Comparison of ENCODE assay signal across 9 mouse cellular contexts in the genomic region with DNA sequence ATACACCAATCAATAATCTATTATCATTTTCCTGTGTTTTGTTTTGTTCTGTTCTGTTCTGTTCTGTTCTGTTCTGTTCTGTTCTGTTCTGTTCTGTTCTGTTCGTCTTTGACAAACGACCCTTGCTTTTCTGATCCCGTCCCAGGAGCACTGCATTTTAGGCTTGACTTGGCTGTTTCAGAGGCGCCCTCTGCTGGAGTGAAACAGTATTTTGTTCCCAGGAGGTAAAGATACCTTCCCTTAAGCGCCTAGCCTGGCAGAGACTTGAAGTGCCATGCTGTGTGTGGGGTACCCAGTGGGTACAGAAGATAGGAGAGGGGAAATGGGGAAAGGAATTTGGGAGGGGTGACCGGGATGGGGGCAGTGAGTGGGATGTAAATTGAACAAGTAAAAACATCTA. TPM values are rescaled to one million over a fixed set of nuclear protein-coding genes. Genes with fewer than 3 reads are reported as not detected.
DNase-seq lines count a peak whose midpoint lies in the region; ATAC-seq and TF ChIP-seq lines count a peak whose summit lies in the region.
"Had no signal": no experiment of that assay in that cellular context is flagged by ENCODE, and none has a peak within 500 bp of the region (broad histone marks: within the 10 kb centered on the region; RNA-seq: fewer than 3 reads in every experiment).

No protein-coding gene starts in this region.

- H3K27me3 ChIP-seq in forebrain, embryonic 11.5 days (ENCODE audit: control insufficient read depth, insufficient read depth, low read length), result no peaks in the 10 kb centered on the region
- H3K27me3 ChIP-seq in forebrain, embryonic 13.5 days, result no peaks in the 10 kb centered on the region
- H3K27me3 ChIP-seq in midbrain, embryonic 11.5 days (ENCODE audit: control insufficient read depth, insufficient read depth, low read length), result no peaks in the 10 kb centered on the region
- no peaks in the 10 kb centered on the region for H3K27me3 ChIP-seq in midbrain, embryonic 15.5 days (replicated peaks)
- H3K27me3 ChIP-seq in heart, postnatal 0 days (ENCODE audit: control insufficient read depth, insufficient read depth, low read length), result no peaks in the 10 kb centered on the region
- H3K27me3 ChIP-seq in liver, postnatal 0 days (ENCODE audit: insufficient read depth, low read length), result no peaks in the 10 kb centered on the region
- no peaks in the 10 kb centered on the region for H3K27me3 ChIP-seq in splenic B cell, adult 2 months (ENCODE audit: control insufficient read depth, insufficient read depth, low read length, poor library complexity, severe bottlenecking)

- TF ChIP-seq EP300 in heart, postnatal 0 days (IDR thresholded peaks at IDR 0.05; ENCODE audit: low read depth), result no peak
- 0 out of 2 replicates have a peak, but pooled peaks have one; percentile 5 for TF ChIP-seq EP300 in liver, postnatal 0 days (IDR thresholded peaks at IDR 0.05; ENCODE audit: low read depth)

- no peak overlapping the region for H3K4me3 ChIP-seq in forebrain, embryonic 11.5 days (ENCODE audit: low read depth, low read length)
- no peak overlapping the region for H3K4me3 ChIP-seq in forebrain, embryonic 13.5 days
- H3K4me3 ChIP-seq in midbrain, embryonic 11.5 days (ENCODE audit: low read depth, low read length), result no peak overlapping the region
- H3K4me3 ChIP-seq in midbrain, embryonic 15.5 days, result no peak overlapping the region
- no peak overlapping the region for H3K4me3 ChIP-seq in heart, postnatal 0 days (ENCODE audit: low read depth, low read length)
- no peak overlapping the region for H3K4me3 ChIP-seq in liver, postnatal 0 days (ENCODE audit: low read depth, low read length)

- no peak overlapping the region for H3K9ac ChIP-seq in forebrain, embryonic 11.5 days (ENCODE audit: low read length)
- H3K9ac ChIP-seq in forebrain, embryonic 13.5 days, result no peak overlapping the region
- no peak overlapping the region for H3K9ac ChIP-seq in midbrain, embryonic 11.5 days (ENCODE audit: low read length)
- H3K9ac ChIP-seq in midbrain, embryonic 15.5 days, result no peak overlapping the region
- H3K9ac ChIP-seq in heart, postnatal 0 days (replicated peaks; ENCODE audit: low read depth, low read length), result no peak overlapping the region
- no peak overlapping the region for H3K9ac ChIP-seq in liver, postnatal 0 days (replicated peaks)

- no peaks in the 10 kb centered on the region for H3K36me3 ChIP-seq in forebrain, embryonic 11.5 days (ENCODE audit: control insufficient read depth, insufficient read depth, low read length)
- H3K36me3 ChIP-seq in forebrain, embryonic 13.5 days (ENCODE audit: poor library complexity, severe bottlenecking), result no peaks in the 10 kb centered on the region
- H3K36me3 ChIP-seq in midbrain, embryonic 11.5 days (ENCODE audit: control insufficient read depth, insufficient read depth, low read length), result no peaks in the 10 kb centered on the region
- H3K36me3 ChIP-seq in midbrain, embryonic 15.5 days (replicated peaks), result no peaks in the 10 kb centered on the region
- H3K36me3 ChIP-seq in heart, postnatal 0 days (replicated peaks; ENCODE audit: control insufficient read depth, insufficient read depth, low read length), result no peaks in the 10 kb centered on the region
- H3K36me3 ChIP-seq in liver, postnatal 0 days (replicated peaks; ENCODE audit: insufficient read depth, low read length), result no peaks in the 10 kb centered on the region
- H3K36me3 ChIP-seq in splenic B cell, adult 2 months (ENCODE audit: control insufficient read depth, insufficient read depth, low read length, poor library complexity, severe bottlenecking), result no peaks in the 10 kb centered on the region

- no peaks in the 10 kb centered on the region for H3K9me3 ChIP-seq in forebrain, embryonic 11.5 days (ENCODE audit: control insufficient read depth, low read length)
- H3K9me3 ChIP-seq in forebrain, embryonic 13.5 days (replicated peaks), result no peaks in the 10 kb centered on the region
- no peaks in the 10 kb centered on the region for H3K9me3 ChIP-seq in midbrain, embryonic 11.5 days (ENCODE audit: control insufficient read depth, low read length)
- H3K9me3 ChIP-seq in midbrain, embryonic 15.5 days, result no peaks in the 10 kb centered on the region
- no peaks in the 10 kb centered on the region for H3K9me3 ChIP-seq in heart, postnatal 0 days (replicated peaks; ENCODE audit: control insufficient read depth, low read length)
- no peaks in the 10 kb centered on the region for H3K9me3 ChIP-seq in liver, postnatal 0 days (ENCODE audit: low read length)

- no peak overlapping the region for H3K27ac ChIP-seq in forebrain, embryonic 11.5 days (ENCODE audit: low read depth, low read length)
- no peak overlapping the region for H3K27ac ChIP-seq in forebrain, embryonic 13.5 days
- no peak overlapping the region for H3K27ac ChIP-seq in midbrain, embryonic 11.5 days (ENCODE audit: low read depth, low read length)
- no peak overlapping the region for H3K27ac ChIP-seq in midbrain, embryonic 15.5 days
- H3K27ac ChIP-seq in heart, postnatal 0 days (ENCODE audit: low read depth), result no peak overlapping the region
- no peak overlapping the region for H3K27ac ChIP-seq in liver, postnatal 0 days (ENCODE audit: low read depth)

- DNase-seq in forebrain, embryonic 11.5 days (ENCODE audit: low spot score), result peak; percentile 65
- peak; percentile 85 for DNase-seq in midbrain, embryonic 11.5 days (ENCODE audit: low spot score, missing footprints)
- DNase-seq in adrenal gland, adult 8-10 months, result peak; percentile 14
- DNase-seq in heart, postnatal 0 days (ENCODE audit: low spot score), result peak; percentile 7
- peak; percentile 64 for DNase-seq in liver, postnatal 0 days
- peak; percentile 61 for DNase-seq in splenic B cell, adult 2 months (ENCODE audit: low read depth, low spot score)

- no peak for ATAC-seq in forebrain, embryonic 11.5 days (replicated peaks; ENCODE audit: low FRiP score)
- ATAC-seq in forebrain, embryonic 13.5 days, result no peak
- ATAC-seq in midbrain, embryonic 11.5 days (ENCODE audit: low FRiP score), result no peak
- ATAC-seq in midbrain, embryonic 15.5 days (replicated peaks), result no peak
- no peak for ATAC-seq in heart, postnatal 0 days (ENCODE audit: insufficient read depth, low read depth)
- ATAC-seq in liver, postnatal 0 days, result no peak

- peak; percentile 55 for TF ChIP-seq CTCF in heart, postnatal 0 days (IDR thresholded peaks at IDR 0.05; ENCODE audit: low read depth)
- peak; percentile 74 for TF ChIP-seq CTCF in liver, postnatal 0 days (IDR thresholded peaks at IDR 0.05; ENCODE audit: low read depth)

- WGBS in forebrain, embryonic 11.5 days, result 40% methylated on average over 6 of the region's 6 CpGs
- WGBS in forebrain, embryonic 13.5 days, result 28% methylated on average over 6 of the region's 6 CpGs
- 27% methylated on average over 6 of the region's 6 CpGs for WGBS in midbrain, embryonic 11.5 days
- WGBS in midbrain, embryonic 15.5 days, result 32% methylated on average over 6 of the region's 6 CpGs
- WGBS in heart, postnatal 0 days, result 34% methylated on average over 6 of the region's 6 CpGs
- 40% methylated on average over 6 of the region's 6 CpGs for WGBS in liver, postnatal 0 days (ENCODE audit: insufficient replicate concordance)

- no peak overlapping the region for H3K4me2 ChIP-seq in forebrain, embryonic 11.5 days (ENCODE audit: low read depth, low read length, severe bottlenecking)
- no peak overlapping the region for H3K4me2 ChIP-seq in forebrain, embryonic 13.5 days
- no peak overlapping the region for H3K4me2 ChIP-seq in midbrain, embryonic 11.5 days
- H3K4me2 ChIP-seq in midbrain, embryonic 15.5 days, result no peak overlapping the region
- no peak overlapping the region for H3K4me2 ChIP-seq in heart, postnatal 0 days (ENCODE audit: low read depth, low read length)
- H3K4me2 ChIP-seq in liver, postnatal 0 days (ENCODE audit: low read depth, low read length), result no peak overlapping the region

- no peaks in the 10 kb centered on the region for H3K4me1 ChIP-seq in forebrain, embryonic 11.5 days (replicated peaks; ENCODE audit: control insufficient read depth, insufficient read depth, low read length)
- no peaks in the 10 kb centered on the region for H3K4me1 ChIP-seq in forebrain, embryonic 13.5 days
- H3K4me1 ChIP-seq in midbrain, embryonic 11.5 days (ENCODE audit: control insufficient read depth, insufficient read depth, low read length), result no peaks in the 10 kb centered on the region
- H3K4me1 ChIP-seq in midbrain, embryonic 15.5 days, result no peaks in the 10 kb centered on the region
- H3K4me1 ChIP-seq in heart, postnatal 0 days (ENCODE audit: control insufficient read depth, insufficient read depth), result no peaks in the 10 kb centered on the region
- no peaks in the 10 kb centered on the region for H3K4me1 ChIP-seq in liver, postnatal 0 days (ENCODE audit: insufficient read depth)

RNA-seq across cellular contexts. Expression of gene Lancl3, which starts 21.5 kb away (rescaled TPM):
- 0.55 and 0.75 TPM in 2 replicates for polyA plus RNA-seq in forebrain, embryonic 11.5 days (2014; fragmentation: Nextera tagmentation; extraction: Ambion mirVana)
- 3.8 and 4.7 TPM in 2 replicates for polyA plus RNA-seq in forebrain, embryonic 13.5 days (2015; fragmentation: Nextera tagmentation; extraction: Ambion mirVana)
- polyA plus RNA-seq in midbrain, embryonic 11.5 days (2014; fragmentation: Nextera tagmentation; extraction: Ambion mirVana), result 0.66 and 0.90 TPM in 2 replicates
- 5.3 and 5.8 TPM in 2 replicates for polyA plus RNA-seq in midbrain, embryonic 15.5 days (2015; fragmentation: Nextera tagmentation; extraction: Ambion mirVana)
- total RNA-seq in adrenal gland, adult 8-10 months (2022), result 1 to 10 TPM; 2.3 to 4.9 (median 3.8) TPM
- 5.2 and 6.1 TPM in 2 replicates for total RNA-seq in heart, postnatal 0 days (2014; rRNA removed; ENCODE audit: low replicate concordance)
- 1.5 and 2.0 TPM in 2 replicates for polyA plus RNA-seq in heart, postnatal 0 days (2015; fragmentation: Nextera tagmentation; extraction: Ambion mirVana)
- polyA plus RNA-seq in liver, postnatal 0 days (2015; fragmentation: Nextera tagmentation; extraction: Ambion mirVana), result 0.09 and 0.13 TPM in 2 replicates

RNA-seq across cellular contexts. Expression of gene Gm14862, which starts 35.5 kb away (rescaled TPM):
- not detected in 2 replicates for polyA plus RNA-seq in forebrain, embryonic 11.5 days (2014; fragmentation: Nextera tagmentation; extraction: Ambion mirVana)
- polyA plus RNA-seq in forebrain, embryonic 13.5 days (2015; fragmentation: Nextera tagmentation; extraction: Ambion mirVana), result 0.24 TPM in 1 of 2 replicates, not detected in the other
- 0.72 TPM in 1 of 2 replicates, not detected in the other for polyA plus RNA-seq in midbrain, embryonic 11.5 days (2014; fragmentation: Nextera tagmentation; extraction: Ambion mirVana)
- not detected in 2 replicates for polyA plus RNA-seq in midbrain, embryonic 15.5 days (2015; fragmentation: Nextera tagmentation; extraction: Ambion mirVana)
- not detected for total RNA-seq in adrenal gland, adult 8-10 months (2022)
- not detected in 2 replicates for total RNA-seq in heart, postnatal 0 days (2014; rRNA removed; ENCODE audit: low replicate concordance)
- polyA plus RNA-seq in heart, postnatal 0 days (2015; fragmentation: Nextera tagmentation; extraction: Ambion mirVana), result not detected in 2 replicates
- polyA plus RNA-seq in liver, postnatal 0 days (2015; fragmentation: Nextera tagmentation; extraction: Ambion mirVana), result 1.4 and 1.9 TPM in 2 replicates
- polyA plus RNA-seq: large intestine, adult 2 months had no signal

RNA-seq across cellular contexts. Expression of gene Xk, which starts 51.4 kb away (rescaled TPM):
- polyA plus RNA-seq in forebrain, embryonic 11.5 days (2014; fragmentation: Nextera tagmentation; extraction: Ambion mirVana), result 3.9 and 4.7 TPM in 2 replicates
- polyA plus RNA-seq in forebrain, embryonic 13.5 days (2015; fragmentation: Nextera tagmentation; extraction: Ambion mirVana), result 2.5 and 3.1 TPM in 2 replicates
- 2.9 and 3.4 TPM in 2 replicates for polyA plus RNA-seq in midbrain, embryonic 11.5 days (2014; fragmentation: Nextera tagmentation; extraction: Ambion mirVana)
- 4.0 and 4.2 TPM in 2 replicates for polyA plus RNA-seq in midbrain, embryonic 15.5 days (2015; fragmentation: Nextera tagmentation; extraction: Ambion mirVana)
- total RNA-seq in adrenal gland, adult 8-10 months (2022), result 1 to 10 TPM; 2.5 to 2.7 (median 2.5) TPM
- 4.0 and 5.6 TPM in 2 replicates for total RNA-seq in heart, postnatal 0 days (2014; rRNA removed; ENCODE audit: low replicate concordance)
- polyA plus RNA-seq in heart, postnatal 0 days (2015; fragmentation: Nextera tagmentation; extraction: Ambion mirVana), result 1.6 and 1.8 TPM in 2 replicates
- polyA plus RNA-seq in liver, postnatal 0 days (2015; fragmentation: Nextera tagmentation; extraction: Ambion mirVana), result 4.8 and 5.9 TPM in 2 replicates

Comparison
In these comparisons a context has a peak if more than half of its experiments do, and no peak if none do; other contexts are left out.
1. DNase-seq: peak in every context shown above with its lines; median percentile 85 in midbrain, embryonic 11.5 days; 65 in forebrain, embryonic 11.5 days; 64 in liver, postnatal 0 days; 61 in splenic B cell, adult 2 months; 14 in adrenal gland, adult 8-10 months; 7 in heart, postnatal 0 days.